Mouse (Mus musculus): ENCODE measurements at regions not wholly inside any gene's neighbourhood (a gene's known extent, or its start where the extent isn't known, plus 50 kb on each side); places are given as distances from the start of the nearest gene placed in this dataset.

DNA sequence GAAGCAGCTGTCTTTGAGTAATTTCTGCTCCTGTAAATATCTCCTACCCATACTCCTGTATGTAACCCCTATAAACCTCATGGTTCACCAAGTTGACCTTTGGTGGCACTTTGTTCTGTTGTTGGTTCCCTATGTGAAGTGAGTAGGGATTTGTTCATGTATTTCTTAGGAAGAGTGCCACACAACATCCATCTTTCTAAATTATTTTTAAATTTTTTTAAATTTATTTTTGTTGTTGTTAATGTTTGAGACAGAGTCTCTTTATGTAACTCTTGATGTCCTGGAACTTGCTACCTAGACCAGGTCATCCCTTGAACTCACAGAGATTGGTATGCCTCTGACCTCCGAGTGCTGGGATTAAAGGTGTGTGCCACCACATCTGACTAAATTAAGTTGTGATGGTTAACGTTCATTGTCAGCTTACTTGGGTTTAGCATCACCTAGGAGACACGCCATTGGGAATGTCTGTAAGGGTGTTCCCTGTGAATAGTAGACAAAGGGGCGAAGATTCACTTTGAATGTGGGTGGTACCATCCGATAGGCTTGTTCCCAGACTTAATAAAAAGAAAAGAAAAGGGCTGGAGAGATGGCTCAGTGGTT, 112.7 kb upstream of the Cpsf6 start:
- H3K9ac ChIP-seq, result no peak overlapping the region
- ATAC-seq (ENCODE audit: low read depth), result no peak
- H3K27me3 ChIP-seq, result no peaks in the 10 kb centered on the region
- no peak overlapping the region for H3K4me3 ChIP-seq
- 0 out of 2 replicates have a peak, but pooled peaks cover 8% of the 10 kb centered on the region for H3K4me1 ChIP-seq (replicated peaks)
- WGBS, result 85% methylated on average over 5 of the region's 5 CpGs
- H3K4me2 ChIP-seq, result no peak overlapping the region
- no peaks in the 10 kb centered on the region for H3K36me3 ChIP-seq
- no peaks in the 10 kb centered on the region for H3K9me3 ChIP-seq
- no peak overlapping the region for H3K27ac ChIP-seq (replicated peaks)

DNA sequence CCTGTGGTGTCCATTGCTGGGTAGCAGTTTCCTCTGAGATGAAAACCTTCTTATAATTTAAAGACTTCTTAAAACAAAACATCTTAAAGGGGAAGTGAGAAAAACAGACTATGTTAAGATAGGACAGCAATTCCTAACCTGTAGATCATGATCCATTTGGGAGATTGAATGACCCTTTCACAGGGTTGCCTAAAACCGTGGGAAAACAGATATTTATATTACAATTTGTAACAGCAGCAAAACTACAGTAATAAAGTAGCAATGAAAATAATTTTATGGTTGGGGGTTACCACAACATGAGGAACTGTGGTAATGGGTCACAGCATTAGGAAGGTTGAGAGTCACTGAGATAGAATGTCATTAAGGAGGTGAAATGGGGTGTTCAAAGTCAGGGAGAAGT, 111.9 kb upstream of the Cpsf6 start:
- Histone ChIP-seq H3K4me3 (no peak overlapping the region), H3K9me3 (no peaks in the 10 kb centered on the region), H3K36me3 (no peaks in the 10 kb centered on the region), H3K27me3 (no peaks in the 10 kb centered on the region), H3K4me2 (no peak overlapping the region), H3K9ac (no peak overlapping the region), H3K4me1 (replicated peaks) (0 out of 2 replicates have a peak, but pooled peaks cover 8% of the 10 kb centered on the region), H3K27ac (replicated peaks) (no peak overlapping the region)
- 83% methylated on average over 1 of the region's 1 CpGs for WGBS
- ATAC-seq (ENCODE audit: low read depth), result no peak

GRCm38 (mm10) chr10:117490851-117491595, 111.2 kb upstream of the Cpsf6 start:
- Histone ChIP-seq H3K9ac (no peak overlapping the region), H3K4me3 (no peak overlapping the region), H3K27ac (replicated peaks) (no peak overlapping the region), H3K9me3 (no peaks in the 10 kb centered on the region), H3K36me3 (no peaks in the 10 kb centered on the region), H3K27me3 (no peaks in the 10 kb centered on the region), H3K4me2 (no peak overlapping the region), H3K4me1 (replicated peaks) (0 out of 2 replicates have a peak, but pooled peaks cover 3% of the 10 kb centered on the region)
- ATAC-seq (ENCODE audit: low read depth), result no peak
- 90% methylated on average over 4 of the region's 4 CpGs for WGBS

DNA sequence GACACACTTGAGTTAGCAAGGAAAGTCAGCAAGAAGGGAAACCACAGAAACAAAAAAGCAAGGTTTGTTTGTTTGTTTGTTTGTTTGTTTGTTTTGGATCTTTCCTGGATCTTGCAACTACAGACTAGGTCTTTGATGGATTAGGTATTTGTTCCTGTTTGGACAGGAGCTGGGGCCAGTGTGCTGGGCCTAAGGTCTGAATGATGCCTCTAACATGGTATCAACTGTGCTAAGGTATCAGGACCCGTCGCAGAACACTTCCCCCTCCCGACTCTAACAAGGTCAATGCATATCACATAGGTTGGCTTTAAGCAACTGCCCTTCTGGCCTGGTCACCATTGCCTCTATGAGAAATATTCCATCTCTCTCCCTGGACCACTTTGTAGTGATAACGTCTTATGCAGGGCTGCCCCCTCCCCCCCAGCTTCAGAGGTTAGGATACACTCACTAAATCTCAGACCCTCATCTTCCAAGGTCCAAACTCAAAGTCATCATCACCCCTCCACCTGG, 103.3 kb upstream of the Cpsf6 start:
- no peaks in the 10 kb centered on the region for H3K27me3 ChIP-seq
- no peak overlapping the region for H3K4me2 ChIP-seq
- H3K9ac ChIP-seq, result no peak overlapping the region
- WGBS, result 93% methylated on average over 4 of the region's 4 CpGs
- H3K36me3 ChIP-seq, result no peaks in the 10 kb centered on the region
- no peak for ATAC-seq (ENCODE audit: low read depth)
- no peak overlapping the region for H3K27ac ChIP-seq (replicated peaks)
- H3K4me3 ChIP-seq, result no peak overlapping the region
- H3K9me3 ChIP-seq, result no peaks in the 10 kb centered on the region
- H3K4me1 ChIP-seq (replicated peaks), result no peaks in the 10 kb centered on the region

- H3K27me3 ChIP-seq, result no peaks in the 10 kb centered on the region
- H3K9ac ChIP-seq, result no peak overlapping the region
- WGBS, result 87% methylated on average over 3 of the region's 3 CpGs
- H3K27ac ChIP-seq (replicated peaks), result no peak overlapping the region
- no peaks in the 10 kb centered on the region for H3K36me3 ChIP-seq
- no peaks in the 10 kb centered on the region for H3K4me1 ChIP-seq (replicated peaks)
- no peak for ATAC-seq (ENCODE audit: low read depth)
- H3K9me3 ChIP-seq, result no peaks in the 10 kb centered on the region
- H3K4me2 ChIP-seq, result no peak overlapping the region
- no peak overlapping the region for H3K4me3 ChIP-seq
These were observed 102.5 kb upstream of the Cpsf6 start for GRCm38 (mm10) chr10:117482361-117482760.

DNA sequence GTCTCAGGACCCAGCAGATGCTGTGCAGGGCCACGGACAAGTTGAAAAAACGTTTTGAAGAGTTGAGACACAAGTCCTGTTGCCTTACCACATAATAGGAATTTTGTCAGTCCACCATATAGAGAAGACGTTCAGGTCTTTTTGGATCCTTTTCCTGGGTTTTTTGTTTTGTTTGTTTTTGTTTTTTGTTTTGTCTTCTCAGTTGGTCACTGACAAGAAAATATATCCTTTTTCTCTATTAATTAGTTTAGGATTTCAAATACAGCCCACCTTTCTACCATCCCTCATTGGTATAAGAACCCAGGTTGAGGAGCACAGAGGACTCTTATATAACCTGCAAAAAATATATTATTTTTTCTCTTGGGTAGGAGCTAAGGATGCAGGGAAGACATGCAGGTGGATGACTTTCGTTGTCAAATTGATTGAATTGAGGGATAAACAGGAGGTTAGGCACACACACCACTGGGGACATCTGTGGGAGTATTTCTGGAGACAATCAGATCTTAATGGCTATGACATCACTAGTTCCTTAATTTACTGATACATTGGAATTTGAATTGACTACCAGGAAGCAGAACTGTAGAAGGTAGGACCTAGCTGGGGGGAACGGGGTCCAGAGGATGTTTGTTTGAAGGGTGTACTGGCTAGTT, 101.7 kb upstream of the Cpsf6 start:
- no peaks in the 10 kb centered on the region for H3K9me3 ChIP-seq
- H3K4me2 ChIP-seq, result no peak overlapping the region
- no peak overlapping the region for H3K27ac ChIP-seq (replicated peaks)
- H3K27me3 ChIP-seq, result no peaks in the 10 kb centered on the region
- no peaks in the 10 kb centered on the region for H3K36me3 ChIP-seq
- no peak overlapping the region for H3K4me3 ChIP-seq
- H3K9ac ChIP-seq, result no peak overlapping the region
- 77% methylated on average over 5 of the region's 5 CpGs for whole genome bisulfite sequencing
- no peak for ATAC-seq (ENCODE audit: low read depth)
- H3K4me1 ChIP-seq (replicated peaks), result no peaks in the 10 kb centered on the region

DNA sequence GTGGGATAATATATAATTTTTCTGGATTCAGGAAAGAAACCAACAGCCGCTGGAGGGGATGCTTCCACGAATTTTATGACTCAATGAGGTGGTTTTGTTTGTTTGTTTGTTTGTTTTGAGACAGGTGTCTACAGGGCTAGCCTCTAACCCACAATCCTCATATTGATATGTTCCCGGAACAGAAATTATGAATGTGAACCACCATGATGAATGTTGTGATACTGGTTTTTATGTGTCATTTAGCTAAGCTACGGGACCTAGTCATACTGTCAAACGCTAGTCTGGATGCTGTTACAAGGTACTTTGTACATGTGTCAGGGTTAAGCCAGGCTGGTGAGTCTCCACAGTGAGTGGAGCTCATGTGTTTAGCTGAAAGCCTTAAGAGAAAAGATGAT, 100.6 kb upstream of the Cpsf6 start:
- H3K4me2 ChIP-seq, result no peak overlapping the region
- no peaks in the 10 kb centered on the region for H3K36me3 ChIP-seq
- no peaks in the 10 kb centered on the region for H3K4me1 ChIP-seq (replicated peaks)
- H3K4me3 ChIP-seq, result no peak overlapping the region
- no peaks in the 10 kb centered on the region for H3K27me3 ChIP-seq
- H3K9me3 ChIP-seq, result no peaks in the 10 kb centered on the region
- H3K27ac ChIP-seq (replicated peaks), result no peak overlapping the region
- ATAC-seq (ENCODE audit: low read depth), result no peak
- WGBS, result 90% methylated on average over 5 of the region's 5 CpGs
- H3K9ac ChIP-seq, result no peak overlapping the region

DNA sequence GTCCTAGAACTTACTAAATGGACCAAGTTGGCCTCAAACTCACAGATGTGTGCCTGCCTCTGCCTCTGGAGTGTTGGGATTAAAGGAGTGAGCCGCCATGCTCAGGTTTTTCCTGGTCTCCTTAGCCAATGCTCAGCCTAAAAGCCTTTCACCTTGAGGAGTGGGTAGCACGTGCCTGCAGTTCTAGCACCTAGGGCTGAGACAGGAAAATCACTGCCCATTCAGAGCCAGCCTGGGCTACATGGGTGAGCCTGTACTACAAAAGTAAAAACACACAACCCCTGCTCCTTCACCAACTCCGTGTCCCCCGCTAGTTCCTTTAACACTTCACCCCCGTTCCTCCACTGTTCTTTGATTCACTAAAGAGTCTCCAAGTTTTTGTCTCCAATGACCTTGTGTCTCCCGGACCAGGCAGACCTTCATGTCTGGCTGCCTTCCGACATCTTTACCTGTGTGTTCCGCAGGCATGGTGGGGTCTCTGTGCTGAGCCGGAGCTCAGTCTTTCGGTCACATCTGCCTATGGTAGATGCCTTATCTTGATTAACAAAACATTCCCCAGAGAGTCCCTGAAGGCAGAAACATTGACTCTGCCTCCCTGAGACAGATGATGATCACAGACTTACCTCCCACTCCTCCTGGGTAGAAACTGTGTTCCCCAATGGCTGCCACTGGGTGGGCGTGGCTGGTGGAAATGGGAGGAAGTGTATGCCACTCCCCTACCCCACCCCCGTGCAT, 100.1 kb upstream of the Cpsf6 start:
- Histone ChIP-seq H3K9ac (no peak overlapping the region), H3K27me3 (no peaks in the 10 kb centered on the region), H3K4me3 (no peak overlapping the region), H3K36me3 (no peaks in the 10 kb centered on the region), H3K9me3 (no peaks in the 10 kb centered on the region), H3K4me2 (no peak overlapping the region), H3K4me1 (replicated peaks) (no peaks in the 10 kb centered on the region), H3K27ac (replicated peaks) (no peak overlapping the region)
- 86% methylated on average over 12 of the region's 12 CpGs for whole genome bisulfite sequencing
- ATAC-seq (ENCODE audit: low read depth), result no peak

GRCm38 (mm10) chr10:117478931-117479280, 99.1 kb upstream of the Cpsf6 start:
- Histone ChIP-seq H3K4me1 (replicated peaks) (no peaks in the 10 kb centered on the region), H3K4me2 (no peak overlapping the region), H3K9me3 (no peaks in the 10 kb centered on the region), H3K9ac (no peak overlapping the region), H3K27ac (replicated peaks) (no peak overlapping the region), H3K27me3 (no peaks in the 10 kb centered on the region), H3K4me3 (no peak overlapping the region), H3K36me3 (no peaks in the 10 kb centered on the region)
- WGBS, result 79% methylated on average over 4 of the region's 4 CpGs
- no peak for ATAC-seq (ENCODE audit: low read depth)

DNA sequence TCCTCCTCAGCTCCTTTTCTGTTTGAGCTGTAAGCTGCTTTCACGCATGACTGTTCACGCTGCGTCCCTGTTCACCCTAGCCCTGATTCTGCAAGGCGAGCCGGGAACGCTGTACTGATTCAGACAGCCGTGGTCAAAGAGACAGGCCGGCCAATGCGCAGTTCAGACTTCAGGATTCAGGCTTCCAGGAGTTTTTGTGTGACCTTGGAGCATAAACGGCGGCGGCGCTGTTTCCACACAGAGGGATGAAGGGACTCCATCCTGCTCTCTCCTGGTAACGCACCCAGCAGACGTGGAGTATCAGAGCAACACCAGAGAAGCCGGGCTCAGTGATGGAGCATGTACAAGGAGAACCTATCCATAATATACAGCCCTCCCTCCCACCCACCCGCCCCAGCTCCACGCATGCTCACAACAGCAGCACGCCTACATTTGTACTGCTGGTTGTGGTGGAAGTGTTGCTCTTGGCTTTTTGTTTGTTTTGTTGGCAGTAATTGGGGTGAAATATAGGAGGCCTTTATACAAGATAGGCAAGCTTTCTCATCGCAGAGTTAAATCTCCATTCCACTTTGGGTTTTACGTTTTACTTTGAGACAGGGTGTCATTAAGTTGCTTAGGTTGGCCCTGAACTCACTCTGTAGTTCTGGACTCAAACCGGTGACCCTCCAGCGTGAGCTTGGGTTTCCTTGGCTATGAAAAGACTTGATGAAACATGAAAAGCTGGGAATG, 98.6 kb upstream of the Cpsf6 start:
- 0 out of 2 replicates have a peak, but pooled peaks have one; percentile 32 for ATAC-seq (ENCODE audit: low read depth)
- Histone ChIP-seq H3K36me3 (no peaks in the 10 kb centered on the region), H3K27me3 (no peaks in the 10 kb centered on the region), H3K27ac (replicated peaks) (no peak overlapping the region), H3K9ac (no peak overlapping the region), H3K4me2 (peak overlapping the region; percentile 11; the same call in 1 of the 2 replicates), H3K9me3 (no peaks in the 10 kb centered on the region), H3K4me3 (no peak overlapping the region), H3K4me1 (replicated peaks) (no peaks in the 10 kb centered on the region)
- WGBS, result 71% methylated on average over 23 of the region's 23 CpGs

- H3K9ac ChIP-seq, result no peak overlapping the region
- no peaks in the 10 kb centered on the region for H3K9me3 ChIP-seq
- WGBS, result 83% methylated on average over 12 of the region's 12 CpGs
- no peak overlapping the region for H3K4me3 ChIP-seq
- H3K27me3 ChIP-seq, result no peaks in the 10 kb centered on the region
- peak overlapping the region; percentile 11; the same call in 1 of the 2 replicates for H3K4me2 ChIP-seq
- ATAC-seq (ENCODE audit: low read depth), result no peak
- H3K27ac ChIP-seq (replicated peaks), result no peak overlapping the region
- H3K4me1 ChIP-seq (replicated peaks), result no peaks in the 10 kb centered on the region
- H3K36me3 ChIP-seq, result no peaks in the 10 kb centered on the region
These were observed 97.8 kb upstream of the Cpsf6 start for GRCm38 (mm10) chr10:117477331-117478201.
